Mouse (Mus musculus): Measurements from ENCODE around the gene Zfhx3.

- TF ChIP-seq GATA1 (IDR thresholded peaks at IDR 0.05; ENCODE audit: borderline replicate concordance, low read length) (no peak), CTCF (IDR thresholded peaks at IDR 0.05; ENCODE audit: low read depth, low read length) (no peak), POLR2AphosphoS5 (IDR thresholded peaks at IDR 0.05; ENCODE audit: insufficient replicate concordance, low read depth, low read length) (no peak), TAL1 (conservative IDR thresholded peaks at IDR 0.05; ENCODE audit: low read depth, low read length) (no peak), GATA2 (IDR thresholded peaks at IDR 0.05; ENCODE audit: borderline replicate concordance, low read depth, low read length) (no peak)
Observed at GRCm38 (mm10) chr8:108695242-108695880, 752.9 kb downstream of the Zfhx3 start.
